Mouse (Mus musculus) spleen, postnatal 36 days (tissue): ENCODE measurements around the gene Crx.
A peak's percentile ranks its signal among the peaks of the same experiment; 100 is the strongest.
"Not testable (repeated sequence)": the region's sequence is repeated elsewhere in the genome, so short reads cannot be mapped to it uniquely, and the experiment has no call there.

Experiments used
- DNase-seq, 2 experiments: peaks; one replicate each; pipeline ENCODE4 v3.0.0; 2022; ENCODE audit warnings: low spot score in 2 of 2, mixed read lengths in 1 of 2

The Crx gene

GRCm38 (mm10) chr7:15879756-15880155 lies at the start of gene Crx:
Gene Crx, minus strand, starts transcription at chr7:15879968.
- DNase-seq, result no peak

- DNase-seq, result peak; percentile 87 to 90
Measured at GRCm38 (mm10) chr7:15922220-15922773, 42.5 kb upstream of the Crx start, which contains the start of gene Selenow. Gene Selenow, minus strand, starts transcription at chr7:15922402.

GRCm38 (mm10) chr7:15921796-15922195 lies 42.0 kb upstream of the Crx start:
- DNase-seq, result peak; percentile 60 to 67

- no peak for DNase-seq
Measured at GRCm38 (mm10) chr7:15920645-15921190, 41.0 kb upstream of the Crx start.

GRCm38 (mm10) chr7:15919947-15920346 lies 40.2 kb upstream of the Crx start:
- no peak for DNase-seq

- DNase-seq, result no peak
Measured at GRCm38 (mm10) chr7:15918371-15918770, 38.6 kb upstream of the Crx start.

- DNase-seq, result no peak
Measured at GRCm38 (mm10) chr7:15916996-15917395, 37.2 kb upstream of the Crx start.

GRCm38 (mm10) chr7:15916134-15916723 lies 36.5 kb upstream of the Crx start:
- no peak for DNase-seq

- not testable (repeated sequence) for DNase-seq
Measured at GRCm38 (mm10) chr7:15915695-15916094, 35.9 kb upstream of the Crx start.

- no peak for DNase-seq
Measured at GRCm38 (mm10) chr7:15914751-15915150, 35.0 kb upstream of the Crx start.

- peak in 1 of 2 experiments; percentile 21 for DNase-seq
Measured at GRCm38 (mm10) chr7:15914252-15914651, 34.5 kb upstream of the Crx start.

- peak; percentile 50 to 56 for DNase-seq
Measured at GRCm38 (mm10) chr7:15912183-15912582, 32.4 kb upstream of the Crx start.

- no peak for DNase-seq
Measured at GRCm38 (mm10) chr7:15910521-15910920, 30.8 kb upstream of the Crx start.

GRCm38 (mm10) chr7:15907971-15908590 lies 28.3 kb upstream of the Crx start:
- DNase-seq, result no peak

- no peak for DNase-seq
Measured at GRCm38 (mm10) chr7:15906602-15907001, 26.8 kb upstream of the Crx start.

GRCm38 (mm10) chr7:15905861-15906260 lies 26.1 kb upstream of the Crx start:
- DNase-seq, result no peak

- DNase-seq, result no peak
Measured at GRCm38 (mm10) chr7:15901366-15902048, 21.7 kb upstream of the Crx start.

GRCm38 (mm10) chr7:15894251-15894650 lies 14.5 kb upstream of the Crx start:
- DNase-seq, result no peak

- no peak for DNase-seq
Measured at GRCm38 (mm10) chr7:15884127-15884526, 4.4 kb upstream of the Crx start.

GRCm38 (mm10) chr7:15882317-15882716 lies 2.5 kb upstream of the Crx start, which contains the start of gene Crxos:
Gene Crxos, plus strand, starts transcription at chr7:15882617.
- DNase-seq, result no peak

- DNase-seq, result no peak
Measured at GRCm38 (mm10) chr7:15881831-15882230, 2.1 kb upstream of the Crx start.

- no peak for DNase-seq
Measured at GRCm38 (mm10) chr7:15881388-15881787, 1.6 kb upstream of the Crx start.
